Mouse (Mus musculus) kidney, postnatal 36 days (tissue): Measurements from ENCODE around the gene Sema5a.
A peak's percentile ranks its signal among the peaks of the same experiment; 100 is the strongest.

Source experiments
- DNase-seq, 2 experiments: peaks; one replicate each; pipeline ENCODE4 v3.0.0; 2021 to 2022; ENCODE audit warnings: mixed read lengths in 2 of 2

Gene Sema5a

DNA sequence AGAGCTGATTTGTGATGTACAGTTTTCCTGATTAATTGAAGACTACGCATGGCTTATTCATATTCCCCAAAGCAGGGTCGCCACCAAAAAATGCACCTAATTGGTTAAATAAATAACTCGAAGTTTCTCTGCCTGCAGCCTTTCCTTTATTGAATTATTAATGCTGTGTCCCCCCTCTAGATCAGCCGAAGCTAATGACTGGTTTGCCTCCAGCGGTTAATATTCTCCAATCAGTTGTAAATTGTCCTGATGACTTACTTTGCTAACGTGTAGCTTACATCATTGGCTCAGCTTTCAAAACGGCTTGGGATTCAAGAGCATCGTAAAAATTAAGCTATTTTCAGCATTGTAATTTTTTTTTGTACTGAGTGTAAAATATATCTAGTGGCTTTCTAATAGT is 66.7 kb downstream of the Sema5a start:
- no peak for DNase-seq

DNA sequence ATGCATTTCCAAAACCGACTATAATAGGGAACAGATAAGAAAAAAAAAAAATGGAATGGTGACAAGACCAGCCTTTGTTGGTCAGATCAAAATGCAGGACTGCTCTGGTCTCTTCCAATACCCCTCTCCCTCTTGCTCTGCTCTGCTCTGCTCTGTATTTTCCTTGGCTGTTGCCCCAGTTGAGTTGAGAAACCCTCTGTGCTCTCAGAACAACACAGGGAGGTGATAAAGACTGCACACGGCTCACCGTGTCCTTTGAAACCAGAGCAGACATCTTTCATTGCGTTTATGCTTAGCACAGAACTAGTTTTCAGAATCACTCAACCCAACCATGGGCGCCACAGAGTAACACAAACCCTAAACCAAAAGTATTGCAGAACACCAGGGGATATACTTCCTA is 72.5 kb downstream of the Sema5a start:
- no peak for DNase-seq

DNA sequence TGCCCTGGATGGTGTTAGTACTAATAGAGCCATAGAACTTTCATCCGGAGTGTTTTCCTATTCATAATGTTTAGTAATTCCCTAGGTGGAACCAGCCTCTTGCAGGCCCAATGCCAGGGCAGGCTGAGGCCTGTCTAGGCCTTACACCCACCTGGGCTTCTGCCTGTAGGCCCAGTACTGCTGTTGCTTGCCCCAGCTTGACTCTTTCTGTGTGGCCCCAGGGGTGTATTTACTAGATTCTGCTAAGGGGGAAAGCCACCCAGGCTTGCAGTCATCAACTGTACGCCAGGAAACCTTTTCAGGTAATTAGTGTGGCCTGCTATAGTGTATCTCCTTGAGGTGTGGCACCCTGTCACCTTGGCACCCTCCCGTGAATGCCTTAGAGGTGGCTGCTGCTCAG is 76.1 kb downstream of the Sema5a start:
- no peak for DNase-seq

DNA sequence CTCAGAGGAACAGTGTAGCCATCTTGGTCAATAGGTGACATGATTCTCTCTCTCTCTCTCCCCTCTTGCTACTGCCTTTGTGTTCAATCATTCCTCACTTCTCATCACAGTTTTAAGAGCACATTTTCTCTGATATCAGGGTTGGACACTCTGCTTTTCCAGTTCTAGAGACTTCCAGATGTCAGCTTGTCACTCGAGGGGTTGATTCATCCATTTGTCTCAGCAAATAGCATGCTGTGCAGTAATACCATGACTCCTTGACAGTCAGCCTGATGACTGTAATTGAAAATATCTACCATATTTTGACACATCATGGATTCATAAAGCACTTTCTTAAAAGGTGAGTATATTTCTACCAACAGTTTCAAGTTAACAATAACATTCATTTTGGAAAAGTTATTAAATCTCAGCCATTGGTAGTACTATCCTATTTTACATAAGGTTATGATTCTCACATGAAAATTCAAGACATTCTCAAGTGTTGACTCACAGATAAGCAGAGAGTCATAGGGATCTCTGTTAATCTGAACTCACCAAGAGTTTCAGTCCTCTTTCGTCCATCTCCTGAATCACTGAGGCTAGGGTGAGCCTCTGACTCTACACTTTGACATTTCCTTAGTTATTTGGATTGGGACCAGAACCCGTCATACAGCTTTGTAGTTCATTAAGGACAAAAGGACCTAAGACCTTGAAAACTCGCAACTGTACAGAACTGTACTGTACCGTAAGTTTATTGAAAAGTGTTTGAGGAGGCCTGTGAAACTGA is 78.0 kb downstream of the Sema5a start:
- DNase-seq = no peak

DNA sequence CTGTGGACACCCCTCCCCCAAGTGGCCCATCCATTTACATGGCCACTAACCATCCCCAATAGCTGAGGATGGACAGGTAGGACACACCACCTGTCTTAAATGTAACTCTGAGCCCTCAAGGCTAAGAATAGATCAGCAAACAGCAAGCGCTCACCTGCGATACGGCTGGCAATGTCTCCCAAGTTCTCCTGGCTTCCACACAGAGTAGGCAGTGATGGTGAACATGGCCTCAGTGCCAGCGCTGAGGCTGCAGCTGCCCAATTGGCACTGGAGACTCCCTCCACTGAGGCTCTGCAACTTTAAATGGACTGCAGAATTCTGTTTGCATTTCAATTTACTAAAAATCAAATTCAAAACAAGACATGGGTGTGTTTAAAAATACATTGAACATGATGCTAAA is 78.6 kb downstream of the Sema5a start:
- no peak for DNase-seq

DNA sequence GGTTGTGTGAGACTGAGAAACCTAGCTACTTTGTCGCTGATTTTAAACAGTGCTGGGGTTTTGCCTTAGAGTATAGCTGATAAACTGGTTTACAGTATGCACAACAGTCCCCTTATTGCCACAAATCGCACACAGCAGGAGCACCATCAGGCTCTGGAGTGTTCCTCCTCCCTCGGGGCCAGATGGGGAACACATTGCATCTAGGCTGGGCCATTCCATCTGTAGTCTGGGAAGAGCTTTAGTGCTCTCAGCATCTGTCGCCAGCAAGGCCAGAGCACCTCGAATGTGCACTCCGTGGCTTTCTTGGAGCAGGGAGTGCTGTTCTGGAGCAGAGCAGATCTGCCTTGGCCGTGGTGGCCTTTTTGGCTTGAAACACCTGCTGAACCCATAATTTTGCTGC is 79.5 kb downstream of the Sema5a start:
- DNase-seq = no peak

DNA sequence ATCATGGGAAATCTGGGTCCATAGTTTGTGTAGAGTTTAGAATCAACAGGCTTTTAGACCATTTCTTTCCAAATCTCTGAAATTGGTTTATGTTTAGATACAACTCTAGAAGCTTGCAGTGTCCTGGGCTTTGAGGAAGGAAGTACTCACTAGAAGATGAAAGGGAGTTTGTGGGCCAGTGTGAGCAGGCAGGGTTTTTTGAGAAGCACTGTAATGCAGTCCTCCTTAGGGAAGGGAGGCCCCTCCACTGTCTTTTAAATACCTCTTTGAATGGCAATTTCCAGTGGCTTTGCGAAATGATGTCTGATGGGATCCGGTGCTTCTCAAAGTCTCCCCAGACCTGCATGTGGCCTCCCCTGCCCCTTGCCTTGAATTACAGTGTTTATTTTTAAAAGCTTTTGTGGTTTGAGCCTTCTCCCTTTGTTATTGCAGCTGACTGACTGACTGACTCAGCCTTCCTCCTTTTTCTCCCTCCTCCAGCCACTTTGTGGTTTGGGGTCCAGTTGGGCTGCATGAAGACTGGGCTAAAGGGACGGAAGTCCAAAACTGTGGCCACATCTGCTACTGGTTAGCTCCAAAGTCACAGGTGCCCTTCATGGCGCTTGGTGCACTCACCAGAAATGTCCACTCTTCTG is 83.9 kb downstream of the Sema5a start:
- DNase-seq = no peak

DNA sequence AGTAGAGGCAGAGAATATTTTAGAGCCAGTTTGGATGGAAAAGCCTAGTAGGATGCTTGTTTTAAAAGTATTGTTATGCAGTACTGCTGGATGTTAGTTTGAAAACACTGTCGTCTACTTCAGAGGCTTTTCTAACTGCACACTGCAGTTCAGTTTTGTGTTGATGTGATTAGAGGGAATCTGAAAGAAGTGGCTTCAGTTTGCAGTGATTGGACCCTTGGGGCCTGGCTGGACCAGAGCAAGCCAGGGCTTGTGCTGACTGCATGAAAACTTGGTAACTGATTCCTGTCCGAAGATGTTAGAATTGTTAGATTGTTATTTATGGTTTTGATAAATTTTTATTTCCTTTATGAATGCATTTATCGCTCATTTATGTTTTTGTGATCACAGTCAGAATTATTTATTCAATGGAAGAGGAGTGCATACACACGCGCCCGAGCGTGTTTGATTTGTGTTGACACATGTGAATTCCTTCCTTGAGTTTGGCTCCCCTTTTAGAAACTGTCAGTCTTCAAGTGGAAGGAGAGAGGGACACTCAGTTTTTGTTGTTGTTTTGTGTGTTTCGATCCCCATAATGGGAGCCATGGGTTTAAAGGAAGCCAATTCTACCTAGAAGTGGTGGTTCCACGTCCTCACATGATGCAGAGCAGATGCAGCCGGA is 85.2 kb downstream of the Sema5a start:
- DNase-seq = no peak

DNA sequence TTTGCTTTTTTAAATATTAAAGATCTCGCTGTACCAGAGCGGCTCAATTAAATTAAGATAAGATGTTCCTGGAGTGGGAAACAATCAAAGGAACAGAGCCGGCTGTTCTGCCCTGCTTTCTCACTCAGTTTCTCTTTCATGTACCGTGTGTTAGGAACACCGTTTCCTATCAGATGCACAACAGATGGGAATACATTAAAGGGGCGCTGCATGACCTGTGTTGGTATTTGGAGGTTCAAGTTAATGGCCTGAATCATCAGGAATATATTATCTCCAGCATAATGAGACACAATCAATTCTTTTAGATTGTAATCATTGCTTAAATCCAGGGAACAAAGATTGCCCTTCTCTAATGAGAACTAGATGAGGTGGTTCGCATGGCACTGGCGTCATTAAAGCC is 85.8 kb downstream of the Sema5a start:
- DNase-seq = no peak

DNA sequence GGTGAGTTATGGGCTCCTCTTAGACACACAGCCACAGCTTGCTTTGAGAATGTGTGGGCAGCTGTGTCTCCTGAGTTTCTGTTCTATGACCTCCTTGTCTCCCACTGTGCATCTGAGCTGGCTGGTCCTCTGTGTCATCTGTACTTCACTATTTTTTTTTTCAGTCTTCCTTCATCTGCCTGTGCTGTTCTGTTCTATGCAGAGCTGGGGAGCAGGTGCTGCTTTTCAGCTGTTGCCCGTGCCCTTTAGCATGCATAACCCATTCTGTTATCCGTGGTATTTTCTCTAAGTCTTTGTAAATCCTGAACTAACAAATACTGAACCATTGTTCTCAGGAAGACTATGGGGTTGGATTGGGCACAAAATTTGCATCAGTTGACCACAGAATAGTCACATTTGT is 86.4 kb downstream of the Sema5a start:
- no peak for DNase-seq

DNA sequence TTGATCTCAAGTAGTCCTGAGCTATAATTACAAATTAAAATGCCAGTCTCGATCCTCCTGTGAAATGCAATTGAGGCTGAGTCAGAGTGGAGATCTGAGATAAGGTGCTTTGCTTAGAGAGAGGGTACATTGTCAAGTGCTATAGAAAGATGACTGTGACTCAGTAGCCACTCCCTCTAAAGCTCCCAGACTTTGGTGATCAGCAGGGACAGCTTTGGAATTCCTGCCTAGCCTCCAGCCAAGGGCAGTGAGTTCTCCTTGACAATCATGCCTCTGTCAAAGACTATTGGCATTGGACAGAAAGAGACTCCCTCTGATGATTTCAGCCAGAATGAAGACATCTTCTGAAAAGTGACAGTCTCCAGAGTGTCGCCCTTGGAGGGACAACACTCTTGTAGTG is 88.8 kb downstream of the Sema5a start:
- DNase-seq = no peak

DNA sequence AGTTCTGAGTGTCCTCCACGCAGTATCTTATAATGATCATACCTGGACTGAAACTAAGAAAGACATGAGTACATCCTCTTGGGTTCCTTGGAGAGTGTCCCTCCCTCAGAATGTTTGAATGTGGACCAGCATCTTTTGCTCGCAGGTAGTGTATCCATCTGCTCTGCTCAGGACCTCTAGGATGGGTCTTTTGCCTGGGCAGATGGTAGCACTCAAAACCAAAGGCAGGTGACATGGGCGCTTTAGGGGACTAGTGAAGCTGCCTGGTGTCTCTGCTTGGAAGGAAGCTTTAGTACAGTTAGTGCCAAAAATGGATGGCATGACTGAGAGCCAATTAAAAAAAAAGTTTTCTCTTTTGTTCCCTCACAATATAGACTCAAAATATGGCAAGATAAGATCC is 93.2 kb downstream of the Sema5a start:
- DNase-seq = no peak

DNA sequence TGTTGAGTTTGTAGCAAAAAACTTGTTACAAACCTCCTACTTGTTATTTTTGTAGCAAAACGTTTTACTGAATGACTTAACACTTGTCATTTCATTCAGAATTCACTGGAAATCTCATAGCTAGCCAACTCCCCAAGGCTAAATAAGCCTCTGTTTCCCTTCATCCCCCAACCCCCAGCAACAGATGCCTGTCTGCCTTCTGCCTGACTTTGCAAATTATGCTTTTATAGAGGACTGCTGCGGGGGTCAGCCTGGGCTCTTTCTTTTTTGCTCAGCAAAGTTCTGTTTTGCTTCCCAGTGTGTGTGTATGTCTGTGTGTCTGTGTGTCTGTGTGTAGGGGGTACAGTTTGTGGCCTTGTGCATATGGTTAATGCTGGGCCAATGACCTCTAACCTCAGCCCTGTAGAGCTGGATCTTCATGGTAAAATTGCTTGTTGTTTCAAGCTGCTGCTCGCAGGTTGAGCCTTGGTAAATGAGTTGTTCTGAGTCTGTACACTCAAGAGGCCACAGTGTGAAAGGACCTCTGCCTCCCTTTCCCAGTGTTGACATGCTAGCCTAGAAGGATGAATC is 94.2 kb downstream of the Sema5a start:
- peak in 1 of 2 experiments; percentile 8 for DNase-seq

DNA sequence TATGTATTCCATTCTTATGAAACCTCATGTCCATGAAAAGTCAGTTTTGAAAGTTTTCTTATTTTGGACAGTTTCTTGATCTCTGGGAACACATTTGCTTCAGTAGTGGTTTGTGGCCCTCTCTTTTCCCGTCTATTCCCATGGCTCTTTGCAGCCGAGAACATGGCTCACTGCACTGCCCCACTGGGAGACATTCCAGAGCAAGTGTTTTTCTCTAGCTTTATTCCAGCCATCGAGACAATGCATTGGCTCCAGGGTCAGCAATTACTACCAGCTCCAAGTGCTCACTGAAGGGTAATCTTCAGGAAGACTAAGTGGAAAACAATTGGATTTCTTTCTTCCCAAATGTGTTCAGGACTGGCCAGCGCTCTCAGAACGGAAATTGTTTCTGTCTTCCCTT is 94.8 kb downstream of the Sema5a start:
- DNase-seq = peak; percentile 19 to 27

DNA sequence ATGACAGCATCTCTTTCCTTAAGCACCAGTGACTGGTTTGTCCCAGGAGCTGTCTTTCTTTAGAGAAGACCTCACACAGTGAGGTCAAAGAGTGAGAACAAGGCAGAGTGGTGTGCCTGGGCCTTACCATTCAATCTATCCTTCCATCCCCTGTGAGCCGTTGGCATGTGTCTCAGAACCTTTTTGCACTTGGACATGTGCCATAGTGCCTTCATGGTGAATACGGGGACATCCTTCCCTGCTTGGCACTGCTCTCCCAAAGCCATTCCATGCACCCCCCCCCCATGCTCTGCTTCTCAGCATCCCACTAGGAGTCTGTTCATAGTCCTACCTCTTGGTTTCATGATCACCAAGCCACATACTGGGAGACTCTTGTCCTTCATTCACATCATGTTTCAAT is 96.8 kb downstream of the Sema5a start:
- DNase-seq = no peak

DNA sequence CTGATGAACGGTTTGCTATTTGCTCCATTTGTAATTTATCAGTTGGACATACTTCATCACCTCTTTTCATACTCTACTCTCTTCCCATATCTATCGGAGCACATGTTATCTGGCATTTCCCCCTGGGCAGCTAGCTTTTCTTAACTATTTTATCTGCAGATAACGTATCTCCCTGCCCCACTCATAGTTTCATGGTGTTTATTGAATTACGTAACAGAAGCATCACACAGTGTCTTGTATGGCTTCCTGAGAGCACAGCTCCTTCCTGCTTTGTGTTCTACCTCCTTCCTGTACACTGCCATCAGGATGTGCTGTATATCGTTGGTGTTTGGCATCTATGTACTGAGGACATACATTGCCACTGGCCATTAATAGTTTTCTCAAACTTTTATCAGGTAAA is 98.9 kb downstream of the Sema5a start:
- DNase-seq = no peak

DNA sequence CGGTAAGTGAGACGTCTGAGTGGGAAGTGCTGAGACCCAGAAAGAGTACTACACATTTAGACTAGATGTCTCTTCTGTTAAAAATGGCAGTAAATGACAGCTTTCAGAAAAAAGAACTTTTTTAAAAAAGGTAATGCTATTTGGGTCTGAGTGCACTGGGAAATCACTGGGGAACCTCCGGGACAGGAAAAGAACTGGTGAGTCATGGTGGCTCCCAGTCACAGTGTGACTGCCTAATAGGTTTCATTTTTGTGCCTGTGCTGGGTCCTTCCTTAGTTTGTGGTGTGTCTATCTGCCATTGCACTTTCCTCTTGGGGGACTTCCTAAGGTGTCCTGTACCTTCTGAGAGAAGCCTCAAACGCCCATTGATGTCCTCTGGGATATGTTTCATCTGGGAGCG is 102.7 kb downstream of the Sema5a start:
- no peak for DNase-seq

DNA sequence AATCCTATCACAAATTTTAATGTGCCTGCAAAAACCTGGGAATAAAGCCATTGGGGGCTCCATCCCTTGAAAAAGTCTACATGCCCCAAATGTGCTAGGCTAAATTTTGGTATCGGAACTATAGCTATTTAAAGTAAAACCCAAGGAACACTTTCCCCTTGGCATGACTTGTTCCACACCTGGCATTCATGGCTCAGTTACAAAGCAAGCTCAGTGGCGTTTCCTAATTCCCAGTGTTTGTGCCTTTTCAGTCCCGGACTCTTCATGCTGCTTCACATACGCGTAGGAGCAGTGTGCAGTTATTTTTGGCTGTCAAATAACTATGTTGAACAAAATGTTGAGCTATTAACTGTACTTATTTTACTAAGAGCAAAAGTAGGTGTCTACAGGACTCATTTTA is 104.7 kb downstream of the Sema5a start:
- no peak for DNase-seq

DNA sequence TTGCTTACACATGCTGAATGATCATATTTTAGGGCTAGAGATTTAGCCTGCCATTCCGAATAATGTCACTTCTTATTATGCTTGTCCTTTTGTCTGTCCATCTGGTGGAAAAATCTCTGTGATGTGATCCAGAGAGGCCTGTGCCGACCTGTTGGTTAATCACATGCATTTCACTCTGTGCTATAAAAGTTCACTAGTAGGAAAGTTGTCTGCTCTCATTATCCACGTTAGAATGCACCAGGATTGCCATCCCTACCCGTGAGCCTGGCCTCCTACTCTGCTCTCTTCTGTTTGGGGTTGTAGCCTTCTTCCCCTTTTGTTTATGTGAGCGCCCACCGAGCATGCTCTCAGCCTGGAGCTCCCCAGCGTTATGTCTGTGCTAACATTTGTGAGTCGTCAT is 108.4 kb downstream of the Sema5a start:
- no peak for DNase-seq

DNA sequence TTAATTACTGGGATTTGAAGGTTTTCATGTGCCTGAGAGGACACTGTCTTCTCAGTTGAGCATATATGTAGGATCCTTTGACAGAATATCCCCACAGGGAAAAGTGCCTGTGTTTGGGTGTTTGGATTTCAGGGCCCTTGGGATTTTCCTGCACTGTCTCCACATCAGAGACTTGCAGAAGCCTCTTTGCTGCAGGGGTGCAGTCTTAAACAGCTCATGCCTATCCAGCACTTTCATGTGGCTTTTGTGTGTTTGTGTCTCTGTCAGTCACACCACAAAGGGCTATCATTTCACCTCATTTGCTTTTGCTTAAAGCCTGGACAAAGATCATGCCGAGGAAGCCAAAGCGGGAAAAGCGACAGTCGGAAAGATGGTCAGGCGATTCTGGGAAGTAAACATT is 108.9 kb downstream of the Sema5a start:
- DNase-seq = no peak

DNA sequence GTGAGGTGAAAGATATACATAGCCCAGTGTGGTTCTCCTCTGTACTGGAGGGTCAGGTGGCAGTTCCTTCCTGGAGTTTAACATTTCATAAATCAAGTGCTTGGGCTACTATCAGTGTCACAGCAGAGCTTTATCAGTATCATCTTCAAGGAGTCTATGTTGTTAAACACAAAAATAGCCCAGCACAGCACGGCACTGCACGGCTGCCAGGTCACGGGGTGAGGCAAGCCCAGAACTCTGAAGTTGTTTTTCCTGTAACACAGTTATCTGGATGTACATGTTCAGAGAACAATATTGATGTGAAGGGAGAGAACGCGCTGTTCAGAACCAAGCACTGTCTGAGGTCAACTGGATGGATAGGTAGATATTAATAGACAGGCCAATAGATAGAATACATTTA is 112.2 kb downstream of the Sema5a start:
- DNase-seq = no peak

DNA sequence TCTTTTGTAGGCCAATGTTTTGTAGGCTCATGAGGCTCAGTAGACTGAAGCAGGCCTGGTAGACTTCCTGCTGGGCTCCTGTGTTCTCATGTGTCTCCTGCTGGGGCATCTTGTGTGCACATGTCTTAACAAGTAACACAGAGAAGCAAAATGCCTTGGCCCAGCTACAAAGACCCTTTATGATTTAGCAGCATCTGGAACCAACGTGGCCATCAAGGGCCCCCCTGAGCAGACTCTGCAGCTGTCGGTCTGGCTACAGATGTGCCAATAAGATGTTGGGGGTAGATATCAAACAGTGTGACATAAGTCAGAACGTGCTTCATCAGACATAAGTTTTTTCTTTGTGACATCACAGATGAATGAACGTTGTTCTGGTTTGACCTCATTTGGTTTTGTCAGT is 123.2 kb downstream of the Sema5a start:
- no peak for DNase-seq

DNA sequence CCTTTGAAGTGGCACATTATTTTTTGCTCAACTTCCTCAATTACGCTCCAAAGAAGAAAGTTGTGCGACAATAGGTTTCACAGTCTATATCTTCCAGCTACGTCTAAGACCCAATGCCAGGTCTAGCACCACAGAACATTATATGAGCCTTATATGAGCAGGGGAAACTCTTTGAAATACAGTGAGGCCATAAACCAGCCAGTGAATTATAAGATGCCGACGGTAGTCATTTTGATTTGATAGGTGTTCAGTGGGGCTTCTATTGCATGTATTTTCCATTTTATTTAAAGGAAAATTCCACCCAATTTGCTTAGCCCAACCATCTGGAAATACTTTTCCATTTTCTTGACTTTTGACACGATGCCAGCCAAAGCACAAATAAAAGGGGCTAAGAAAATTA is 126.3 kb downstream of the Sema5a start:
- DNase-seq = no peak

DNA sequence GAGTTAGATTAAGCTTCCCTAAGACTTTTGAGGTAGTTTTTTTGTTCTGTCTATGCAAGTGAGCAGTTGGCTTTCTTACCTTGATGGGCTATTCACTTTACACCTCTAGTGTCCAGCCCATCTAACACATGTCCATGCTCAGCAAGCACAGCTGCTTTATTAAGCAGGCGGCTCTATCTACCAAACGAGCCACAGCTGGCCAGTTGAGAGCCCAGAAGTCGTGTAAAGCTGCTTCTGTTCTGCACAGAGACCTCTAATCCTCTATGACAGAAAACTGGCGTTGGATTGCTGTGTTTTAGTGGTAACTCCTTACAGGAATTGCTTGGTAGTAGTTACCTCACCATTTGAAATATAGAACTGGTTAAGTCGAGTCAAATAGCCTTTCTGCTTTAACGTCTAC is 126.8 kb downstream of the Sema5a start:
- DNase-seq = no peak
